Mouse (Mus musculus) MEL (cell line): ENCODE measurements around the gene Spats2. TPM values are rescaled to one million over a fixed set of nuclear protein-coding genes. Genes with fewer than 3 reads are reported as not detected.

ENCODE experiments used
- DNase-seq: peaks from one replicate; pipeline ENCODE4 v3.0.0; 2011; ENCODE audit warnings: low read depth, low spot score
- H3K27ac ChIP-seq: 2 replicates; pipeline ENCODE4 v1.5.1; 2012; ENCODE audit warnings: low read depth, mild to moderate bottlenecking, control low read depth, low read length, moderate library complexity; ENCODE audit not compliant: control insufficient read depth
- H3K27me3 ChIP-seq, 2 experiments: fragments of 150-350 bp in 1 of 2; sonication (generic) in 1 of 2; 2 replicates each; pipeline ENCODE4 v1.6.1; 2012; ENCODE audit warnings: low read length in 2 of 2, mild to moderate bottlenecking in 2 of 2, improper control_type of control experiment in 1 of 2, moderate library complexity in 1 of 2; ENCODE audit not compliant: insufficient read depth in 2 of 2, control insufficient read depth in 1 of 2
- H3K36me3 ChIP-seq, 2 experiments: 2 replicates each; pipeline ENCODE4 v1.6.1; 2012 to 2014; ENCODE audit warnings: low read length in 2 of 2, improper control_type of control experiment in 1 of 2, inconsistent platforms in 1 of 2, mild to moderate bottlenecking in 1 of 2; ENCODE audit not compliant: insufficient read depth in 2 of 2, control insufficient read depth in 1 of 2
- H3K4me1 ChIP-seq, 2 experiments: fragments of 150-350 bp in 1 of 2; sonication (generic) in 1 of 2; 2 replicates each; pipeline ENCODE4 v1.6.1; 2012; ENCODE audit warnings: low read length in 2 of 2, improper control_type of control experiment in 1 of 2, mild to moderate bottlenecking in 1 of 2; ENCODE audit not compliant: insufficient read depth in 2 of 2, control insufficient read depth in 1 of 2
- H3K4me3 ChIP-seq, 2 experiments: fragments of 150-350 bp in 1 of 2; sonication (generic) in 1 of 2; 2 replicates each; pipeline ENCODE4 v1.5.1; 2012; ENCODE audit warnings: low read depth in 2 of 2, low read length in 2 of 2, mild to moderate bottlenecking in 2 of 2, moderate library complexity in 2 of 2, control low read depth in 1 of 2, improper control_type of control experiment in 1 of 2; ENCODE audit not compliant: control insufficient read depth in 1 of 2, insufficient read depth in 1 of 2
- H3K79me2 ChIP-seq: 2 replicates; pipeline ENCODE4 v1.6.1; 2012; ENCODE audit warnings: mild to moderate bottlenecking, low read length, moderate library complexity; ENCODE audit not compliant: control insufficient read depth, poor library complexity, insufficient read depth
- H3K9ac ChIP-seq: 2 replicates; pipeline ENCODE4 v1.6.1; 2012; ENCODE audit warnings: low read depth, mild to moderate bottlenecking, control low read depth, low read length, moderate library complexity; ENCODE audit not compliant: control insufficient read depth, poor library complexity, severe bottlenecking
- H3K9me3 ChIP-seq: fragments of 150-350 bp; sonication (generic); replicated peaks from 2 replicates; pipeline ENCODE4 v1.6.1; 2012; ENCODE audit warnings: mild to moderate bottlenecking, low read length, improper control_type of control experiment, moderate library complexity; ENCODE audit not compliant: insufficient read depth
- BHLHE40 ChIP-seq: IDR thresholded peaks from 2 replicates; pipeline ENCODE4 v1.6.1; 2012; ENCODE audit warnings: low read depth, mild to moderate bottlenecking, inconsistent platforms, low read length, improper control_type of control experiment, borderline replicate concordance
- CHD2 ChIP-seq: IDR thresholded peaks from 2 replicates; pipeline ENCODE4 v1.6.1; 2011; ENCODE audit warnings: low read length, improper control_type of control experiment
- CTCF ChIP-seq, 3 experiments: IDR thresholded peaks in 2 of 3; conservative IDR thresholded peaks in 1 of 3; 2 replicates each; pipeline ENCODE4 v1.5.1; 2011 to 2012; ENCODE audit warnings: low read length in 3 of 3, low read depth in 2 of 3, mild to moderate bottlenecking in 2 of 3, improper control_type of control experiment in 1 of 3, inconsistent platforms in 1 of 3, mixed read lengths in 1 of 3, moderate library complexity in 1 of 3; ENCODE audit not compliant: control insufficient read depth in 1 of 3, insufficient read depth in 1 of 3, poor library complexity in 1 of 3, severe bottlenecking in 1 of 3
- ELF1 ChIP-seq: IDR thresholded peaks from 2 replicates; pipeline ENCODE4 v1.6.1; 2014; ENCODE audit warnings: low read depth, mild to moderate bottlenecking, inconsistent platforms, low read length, improper control_type of control experiment, moderate library complexity
- ETS1 ChIP-seq: IDR thresholded peaks from 2 replicates; pipeline ENCODE4 v1.6.1; 2012; ENCODE audit warnings: low read depth, mild to moderate bottlenecking, inconsistent platforms, low read length, improper control_type of control experiment, moderate library complexity
- GABPA ChIP-seq: IDR thresholded peaks from 2 replicates; pipeline ENCODE4 v1.6.1; 2012; ENCODE audit warnings: low read depth, mild to moderate bottlenecking, inconsistent platforms, low read length, improper control_type of control experiment, moderate library complexity
- GATA1 ChIP-seq: IDR thresholded peaks from 2 replicates; pipeline ENCODE4 v1.6.1; 2011; ENCODE audit warnings: low read depth, low read length, improper control_type of control experiment
- HCFC1 ChIP-seq: IDR thresholded peaks from 2 replicates; pipeline ENCODE4 v1.6.1; 2012; ENCODE audit warnings: low read depth, mild to moderate bottlenecking, inconsistent platforms, low read length, improper control_type of control experiment, moderate library complexity
- JUND ChIP-seq: IDR thresholded peaks from 2 replicates; pipeline ENCODE4 v1.6.1; 2011; ENCODE audit warnings: low read depth, mild to moderate bottlenecking, improper control_type of control experiment, low read length
- KAT2A ChIP-seq: conservative IDR thresholded peaks from 2 replicates; pipeline ENCODE4 v1.6.1; 2012; ENCODE audit warnings: low read depth, low read length, improper control_type of control experiment, inconsistent platforms
- MAX ChIP-seq: IDR thresholded peaks from 2 replicates; pipeline ENCODE4 v1.6.1; 2011; ENCODE audit warnings: low read length, improper control_type of control experiment
- MAZ ChIP-seq: IDR thresholded peaks from 2 replicates; pipeline ENCODE4 v1.6.1; 2012; ENCODE audit warnings: low read depth, mild to moderate bottlenecking, inconsistent platforms, low read length, improper control_type of control experiment
- MEF2A ChIP-seq: IDR thresholded peaks from 2 replicates; pipeline ENCODE4 v1.6.1; 2014; ENCODE audit warnings: low read depth, mild to moderate bottlenecking, inconsistent platforms, low read length, improper control_type of control experiment; ENCODE audit not compliant: poor library complexity, insufficient replicate concordance, severe bottlenecking; ENCODE audit errors: extremely low read depth
- MXI1 ChIP-seq: IDR thresholded peaks from 2 replicates; pipeline ENCODE4 v1.6.1; 2011; ENCODE audit warnings: mild to moderate bottlenecking, low read depth, low read length, improper control_type of control experiment
- MYB ChIP-seq: IDR thresholded peaks from 2 replicates; pipeline ENCODE4 v1.6.1; 2011; ENCODE audit warnings: mild to moderate bottlenecking, low read depth, low read length, improper control_type of control experiment
- MYC ChIP-seq: IDR thresholded peaks from 2 replicates; pipeline ENCODE4 v1.6.1; 2011; ENCODE audit warnings: low read depth, mild to moderate bottlenecking, low read length, improper control_type of control experiment, moderate library complexity
- NELFE ChIP-seq: IDR thresholded peaks from 2 replicates; pipeline ENCODE4 v1.6.1; 2011; ENCODE audit warnings: low read depth, low read length, improper control_type of control experiment
- NRF1 ChIP-seq: IDR thresholded peaks from 2 replicates; pipeline ENCODE4 v1.6.1; 2014; ENCODE audit warnings: low read depth, mild to moderate bottlenecking, inconsistent platforms, low read length, improper control_type of control experiment, moderate library complexity; ENCODE audit not compliant: poor library complexity, insufficient read depth, severe bottlenecking
- POLR2A ChIP-seq, 2 experiments: IDR thresholded peaks; 2 replicates each; pipeline ENCODE4 v1.6.1; 2011 to 2012; ENCODE audit warnings: low read length in 2 of 2, mild to moderate bottlenecking in 2 of 2, control low read depth in 1 of 2, improper control_type of control experiment in 1 of 2, low read depth in 1 of 2, moderate library complexity in 1 of 2; ENCODE audit not compliant: control insufficient read depth in 1 of 2, insufficient read depth in 1 of 2, poor library complexity in 1 of 2
- POLR2AphosphoS2 ChIP-seq: IDR thresholded peaks from 2 replicates; pipeline ENCODE4 v1.6.1; 2011; ENCODE audit warnings: low read length, improper control_type of control experiment
- POLR2AphosphoS5 ChIP-seq: IDR thresholded peaks from 2 replicates; pipeline ENCODE4 v1.6.1; 2012; ENCODE audit warnings: low read depth, borderline replicate concordance, mild to moderate bottlenecking, inconsistent platforms, low read length, moderate library complexity, mixed read lengths
- RCOR1 ChIP-seq: IDR thresholded peaks from 2 replicates; pipeline ENCODE4 v1.6.1; 2012; ENCODE audit warnings: low read depth, mild to moderate bottlenecking, inconsistent platforms, low read length, improper control_type of control experiment
- SIN3A ChIP-seq: IDR thresholded peaks from 2 replicates; pipeline ENCODE4 v1.6.1; 2012; ENCODE audit warnings: low read length, improper control_type of control experiment, inconsistent platforms
- SMC3 ChIP-seq: IDR thresholded peaks from 2 replicates; pipeline ENCODE4 v1.6.1; 2011; ENCODE audit warnings: low read depth, low read length, improper control_type of control experiment
- TAL1 ChIP-seq: IDR thresholded peaks from 2 replicates; pipeline ENCODE4 v1.6.1; 2012; ENCODE audit warnings: mild to moderate bottlenecking, inconsistent platforms, low read length, moderate library complexity, mixed read lengths
- TCF12 ChIP-seq: IDR thresholded peaks from 2 replicates; pipeline ENCODE4 v1.6.1; 2014; ENCODE audit warnings: low read depth, mild to moderate bottlenecking, inconsistent platforms, low read length, improper control_type of control experiment, moderate library complexity
- USF1 ChIP-seq: IDR thresholded peaks from 2 replicates; pipeline ENCODE4 v1.6.1; 2014; ENCODE audit warnings: low read depth, mild to moderate bottlenecking, inconsistent platforms, low read length, improper control_type of control experiment, moderate library complexity
- ZMIZ1 ChIP-seq: IDR thresholded peaks from 2 replicates; pipeline ENCODE4 v1.6.1; 2012; ENCODE audit warnings: low read depth, mild to moderate bottlenecking, inconsistent platforms, low read length, improper control_type of control experiment, moderate library complexity
- polyA plus RNA-seq, 2 experiments: library from polyadenylated mRNA; stranded (reverse) in 1 of 2; unstranded in 1 of 2; fragments of >175 nt in 1 of 2; fragments of >200 nt in 1 of 2; gene quantifications; 2 replicates each; pipeline versions ENCODE4 v1.2.1 to v1.2.4; 2012; ENCODE audit warnings: low replicate concordance in 2 of 2, low read depth in 1 of 2; ENCODE audit not compliant: insufficient read length in 2 of 2, insufficient read depth in 1 of 2, missing spikeins in 1 of 2
- total RNA-seq: library from RNA; depleted of rRNA; stranded (reverse); fragments of 300-350 nt; gene quantifications from 2 replicates; pipeline ENCODE4 v1.2.3, GENCODE M21; 2012

The Spats2 gene
- total and polyA plus RNA-seq, 3 experiments = 8.2 to 24.5 TPM; not detected in 1

- peaks cover 0 to 7% of the 10 kb centered on the region in 2 experiments; a peak in 1 of 4 replicates for H3K36me3 ChIP-seq
- H3K79me2 ChIP-seq = no peaks in the 10 kb centered on the region
- no peaks in the 10 kb centered on the region for H3K27me3 ChIP-seq
- no peak overlapping the region for H3K27ac ChIP-seq
- H3K9me3 ChIP-seq = no peaks in the 10 kb centered on the region
- TF ChIP-seq KAT2A (no peak), MEF2A (no peak), POLR2A (IDR thresholded peaks at IDR 0.05; ENCODE audit: control insufficient read depth in 1 of 2, insufficient read depth in 1 of 2, low read depth in 1 of 2, low read length in 2 of 2, poor library complexity in 1 of 2) (no peak), MAZ (no peak), ETS1 (peak; percentile 66), NELFE (no peak), POLR2AphosphoS5 (no peak), MXI1 (peak; percentile 27; the same call in 1 of the 2 replicates), ZMIZ1 (no peak), ELF1 (no peak), HCFC1 (no peak), USF1 (no peak), CHD2 (no peak), SIN3A (peak; percentile 82), GATA1 (no peak), SMC3 (no peak), MAX (no peak), TAL1 (no peak), NRF1 (0 out of 2 replicates have a peak, but pooled peaks have one; percentile 32), GABPA (no peak)
- H3K4me3 ChIP-seq = peak overlapping the region; percentile 29 to 56
- DNase-seq = peak; percentile 93
- peaks cover 3 to 8% of the 10 kb centered on the region in 2 experiments for H3K4me1 ChIP-seq
- peak overlapping the region; percentile 37 for H3K9ac ChIP-seq
These were observed 134.1 kb downstream of the Spats2 start for GRCm38 (mm10) chr15:99259730-99260252.

GRCm38 (mm10) chr15:99262702-99263101 lies 137.0 kb downstream of the Spats2 start:
- Histone ChIP-seq H3K4me1 (peaks cover 3 to 8% of the 10 kb centered on the region in 2 experiments), H3K9ac (no peak overlapping the region), H3K4me3 (no peak overlapping the region), H3K27ac (no peak overlapping the region), H3K36me3 (peaks cover 0 to 7% of the 10 kb centered on the region in 2 experiments; a peak in 1 of 4 replicates), H3K79me2 (no peaks in the 10 kb centered on the region), H3K9me3 (no peaks in the 10 kb centered on the region), H3K27me3 (no peaks in the 10 kb centered on the region)
- DNase-seq = no peak
- TF ChIP-seq POLR2A (IDR thresholded peaks at IDR 0.05; ENCODE audit: control insufficient read depth in 1 of 2, insufficient read depth in 1 of 2, low read depth in 1 of 2, low read length in 2 of 2, poor library complexity in 1 of 2) = no peak
- no peak for TF ChIP-seq MYC
- no peak for TF ChIP-seq BHLHE40
- no peak for TF ChIP-seq ETS1
- no peak for TF ChIP-seq RCOR1
- no peak for TF ChIP-seq POLR2AphosphoS2
- no peak for TF ChIP-seq MAZ
- TF ChIP-seq GABPA = no peak
- TF ChIP-seq GATA1 = no peak
- no peak for TF ChIP-seq MAX
- TF ChIP-seq TCF12 = no peak
- no peak for TF ChIP-seq TAL1
- no peak for TF ChIP-seq CTCF (IDR thresholded peaks at IDR 0.05 in 2 of 3, conservative IDR thresholded peaks at IDR 0.05 in 1 of 3; ENCODE audit: control insufficient read depth in 1 of 3, insufficient read depth in 1 of 3, low read depth in 2 of 3, low read length in 3 of 3, poor library complexity in 1 of 3, severe bottlenecking in 1 of 3)
- no peak for TF ChIP-seq MYB
- no peak for TF ChIP-seq JUND
